Mouse (Mus musculus): ENCODE data around the gene Rapsn.
"Not testable (repeated sequence)": the region's sequence is repeated elsewhere in the genome, so short reads cannot be mapped to it uniquely, and the experiment has no call there.

Rapsn gene

GRCm38 (mm10) chr2:91035385-91035784, at the start of gene Rapsn:
TSS of gene Rapsn (plus strand) at chr2:91035620.
- in situ Hi-C loops (cut with MboI, MseI), result no loop called here

- in situ Hi-C loops (cut with MboI, MseI), result no loop called here
These were observed 49.4 kb upstream of the Rapsn start for GRCm38 (mm10) chr2:90986055-90986454.

GRCm38 (mm10) chr2:91008536-91008935, 26.9 kb upstream of the Rapsn start:
- in situ Hi-C loops (cut with MboI, MseI), result no loop called here

- in situ Hi-C loops (cut with MboI, MseI), result no loop called here
These were observed 21.5 kb upstream of the Rapsn start for GRCm38 (mm10) chr2:91013881-91014280.

GRCm38 (mm10) chr2:91015386-91015785, 20.0 kb upstream of the Rapsn start:
- in situ Hi-C loops (cut with MboI, MseI), result no loop called here

- in situ Hi-C loops (cut with MboI, MseI), result no loop called here
These were observed 17.2 kb upstream of the Rapsn start for GRCm38 (mm10) chr2:91018061-91018788.

- in situ Hi-C loops (cut with MboI, MseI), result no loop called here
These were observed 15.5 kb upstream of the Rapsn start for GRCm38 (mm10) chr2:91019911-91020310.

GRCm38 (mm10) chr2:91022266-91022665, 13.2 kb upstream of the Rapsn start:
- in situ Hi-C loops (cut with MboI, MseI), result not testable (repeated sequence)

- in situ Hi-C loops (cut with MboI, MseI), result no loop called here
These were observed 12.3 kb upstream of the Rapsn start for GRCm38 (mm10) chr2:91023131-91023530.

- in situ Hi-C loops (cut with MboI, MseI), result no loop called here
These were observed 11.5 kb upstream of the Rapsn start for GRCm38 (mm10) chr2:91023956-91024355.

- in situ Hi-C loops (cut with MboI, MseI), result no loop called here
These were observed 10.3 kb upstream of the Rapsn start for GRCm38 (mm10) chr2:91025081-91025516.

GRCm38 (mm10) chr2:91026491-91026890, 8.9 kb upstream of the Rapsn start:
- in situ Hi-C loops (cut with MboI, MseI), result no loop called here

- in situ Hi-C loops (cut with MboI, MseI), result no loop called here
These were observed 7.8 kb upstream of the Rapsn start for GRCm38 (mm10) chr2:91027391-91028214.

GRCm38 (mm10) chr2:91031216-91031615, 4.2 kb upstream of the Rapsn start:
- in situ Hi-C loops (cut with MboI, MseI), result no loop called here

- in situ Hi-C loops (cut with MboI, MseI), result no loop called here
These were observed 2.4 kb upstream of the Rapsn start for GRCm38 (mm10) chr2:91033000-91033399.

GRCm38 (mm10) chr2:91041786-91042185, 6.4 kb downstream of the Rapsn start:
- in situ Hi-C loops (cut with MboI, MseI), result no loop called here

- in situ Hi-C loops (cut with MboI, MseI), result no loop called here
These were observed 7.4 kb downstream of the Rapsn start for GRCm38 (mm10) chr2:91042651-91043398.

- in situ Hi-C loops (cut with MboI, MseI), result no loop called here
These were observed 9.3 kb downstream of the Rapsn start for GRCm38 (mm10) chr2:91044727-91045126.

GRCm38 (mm10) chr2:91045805-91046204, 10.4 kb downstream of the Rapsn start:
- in situ Hi-C loops (cut with MboI, MseI), result not testable (repeated sequence)

GRCm38 (mm10) chr2:91047359-91047758, 11.9 kb downstream of the Rapsn start:
- in situ Hi-C loops (cut with MboI, MseI), result no loop called here

- in situ Hi-C loops (cut with MboI, MseI), result no loop called here
These were observed 16.5 kb downstream of the Rapsn start for GRCm38 (mm10) chr2:91051917-91052316.

GRCm38 (mm10) chr2:91052752-91053151, 17.3 kb downstream of the Rapsn start:
- in situ Hi-C loops (cut with MboI, MseI), result no loop called here

Measured in regulatory T cell (primary cell).